Mouse (Mus musculus) megakaryocyte, embryonic 14.5 days (primary cell): ENCODE results near the gene Trappc10.

Experiments used
- FLI1 ChIP-seq: IDR thresholded peaks from 2 replicates; pipeline ENCODE4 v1.6.1; 2012; ENCODE audit warnings: low read length, inconsistent platforms, mixed read lengths
- GATA1 ChIP-seq: IDR thresholded peaks from 3 replicates; pipeline ENCODE4 v1.6.1; 2012; ENCODE audit warnings: mixed read lengths, low read length, inconsistent platforms, borderline replicate concordance

- TF ChIP-seq GATA1 (no peak), FLI1 (no peak)
Observed at GRCm38 (mm10) chr10:78233161-78233560, 11.3 kb downstream of the Trappc10 start.
